Mouse (Mus musculus): ENCODE data around the gene Tagln2. TPM values are rescaled to one million over a fixed set of nuclear protein-coding genes. Genes with fewer than 3 reads are reported as not detected.

Tagln2 gene
- total RNA-seq, 2 experiments from 2014 or later = 7.9 to 13.1 TPM

GRCm38 (mm10) chr1:172468301-172468877 lies 31.5 kb upstream of the Tagln2 start:
- DNase-seq (ENCODE audit: low spot score in 2 of 2) = no peak
- Histone ChIP-seq H3K27ac (no peak overlapping the region), H3K4me3 (no peak overlapping the region)
- TF ChIP-seq CTCF (conservative IDR thresholded peaks at IDR 0.05) = no peak

DNA sequence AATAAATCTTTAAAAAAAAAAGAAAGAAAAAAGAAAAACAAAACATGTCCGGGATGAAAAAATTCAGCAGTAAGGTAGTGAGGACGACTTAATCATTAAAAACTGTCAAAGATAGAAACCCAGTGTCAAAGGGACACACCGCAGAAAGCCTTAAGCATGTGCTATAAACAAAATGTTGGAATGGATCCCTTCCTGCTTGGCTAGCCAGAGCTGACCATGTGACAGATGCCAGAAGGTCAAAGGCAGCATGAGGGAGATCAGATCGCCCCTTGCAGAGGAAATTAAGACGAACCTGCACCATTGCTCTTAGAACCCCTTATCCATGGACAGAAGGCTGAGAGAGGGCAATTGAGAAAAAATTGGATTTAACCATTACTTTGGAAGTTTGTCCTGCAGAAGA lies 30.5 kb upstream of the Tagln2 start:
- DNase-seq (ENCODE audit: low spot score in 2 of 2) = no peak
- Histone ChIP-seq H3K27ac (no peak overlapping the region), H3K4me3 (no peak overlapping the region)
- no peak for TF ChIP-seq CTCF (conservative IDR thresholded peaks at IDR 0.05)

DNA sequence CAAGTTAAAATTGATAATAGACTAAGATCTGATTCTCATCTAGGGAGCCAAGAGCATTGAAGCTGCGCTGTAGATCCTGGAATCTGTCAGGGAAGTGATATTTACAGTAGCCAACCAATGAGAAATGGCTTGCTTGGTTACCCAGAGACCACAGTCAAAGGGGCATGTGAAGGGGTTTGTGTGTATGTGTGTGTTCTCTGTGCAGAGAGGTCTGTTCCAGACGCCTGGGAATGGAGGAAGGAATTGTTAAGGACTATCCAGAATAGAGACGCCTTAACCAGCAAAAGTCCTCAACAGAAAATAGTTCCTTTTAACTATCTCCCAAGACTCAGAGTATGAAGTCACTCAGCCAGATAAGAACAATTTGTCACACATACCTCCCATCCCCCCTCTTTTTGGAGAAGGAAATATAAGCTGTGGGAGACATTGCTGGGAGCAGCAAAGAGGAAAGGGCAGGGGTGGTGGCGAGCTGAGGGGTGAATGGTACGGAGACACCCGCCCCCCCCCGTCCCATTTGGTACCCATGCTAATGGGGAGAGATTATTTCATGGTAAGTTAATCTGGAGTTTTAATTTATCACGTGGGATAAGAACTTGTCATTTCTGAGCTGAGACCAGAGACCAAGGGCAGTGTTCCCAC lies 29.9 kb upstream of the Tagln2 start:
- Histone ChIP-seq H3K27ac (no peak overlapping the region), H3K4me3 (no peak overlapping the region)
- no peak for DNase-seq (ENCODE audit: low spot score in 2 of 2)
- TF ChIP-seq CTCF (conservative IDR thresholded peaks at IDR 0.05) = no peak

- no peak for DNase-seq (ENCODE audit: low spot score in 2 of 2)
- H3K4me3 ChIP-seq = no peak overlapping the region
- H3K27ac ChIP-seq = no peak overlapping the region
- TF ChIP-seq CTCF (conservative IDR thresholded peaks at IDR 0.05) = no peak
Observed at GRCm38 (mm10) chr1:172472909-172473308, 26.9 kb upstream of the Tagln2 start.

GRCm38 (mm10) chr1:172474196-172474595 lies 25.7 kb upstream of the Tagln2 start:
- Histone ChIP-seq H3K27ac (no peak overlapping the region), H3K4me3 (no peak overlapping the region)
- no peak for TF ChIP-seq CTCF (conservative IDR thresholded peaks at IDR 0.05)
- no peak for DNase-seq (ENCODE audit: low spot score in 2 of 2)

- H3K27ac ChIP-seq = no peak within 1 kb of the TSS
- H3K4me3 ChIP-seq = no peak within 1 kb of the TSS
- DNase-seq (ENCODE audit: low spot score in 2 of 2) = no peak
- no peak for TF ChIP-seq CTCF (conservative IDR thresholded peaks at IDR 0.05)
Observed at GRCm38 (mm10) chr1:172475054-172475741, 24.6 kb upstream of the Tagln2 start, which contains the start of gene Slamf9. Gene Slamf9 (plus strand): TSS chr1:172475358.

GRCm38 (mm10) chr1:172478020-172478419 lies 21.8 kb upstream of the Tagln2 start:
- TF ChIP-seq CTCF (conservative IDR thresholded peaks at IDR 0.05) = no peak
- no peak overlapping the region for H3K27ac ChIP-seq
- DNase-seq (ENCODE audit: low spot score in 2 of 2) = no peak
- no peak overlapping the region for H3K4me3 ChIP-seq

DNA sequence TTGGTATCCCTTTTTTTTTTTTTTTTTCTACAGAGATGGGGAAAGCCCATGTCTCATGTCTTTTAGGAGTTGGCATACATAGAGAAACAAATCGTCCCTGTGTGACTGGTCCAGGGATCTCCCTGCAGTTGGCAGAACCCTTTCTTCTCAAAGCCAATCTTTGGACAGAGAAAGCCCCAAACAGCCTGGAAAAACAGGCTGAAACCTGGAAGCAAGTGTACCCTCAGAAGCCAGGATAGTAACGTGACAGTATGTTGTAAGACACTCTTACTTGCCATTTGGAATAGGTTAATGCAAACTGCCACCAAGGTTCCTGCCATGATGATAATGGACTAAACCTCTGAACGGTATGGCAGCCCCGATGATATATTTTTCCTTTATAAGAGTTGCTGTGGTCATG lies 19.5 kb upstream of the Tagln2 start:
- Histone ChIP-seq H3K27ac (no peak overlapping the region), H3K4me3 (no peak overlapping the region)
- no peak for TF ChIP-seq CTCF (conservative IDR thresholded peaks at IDR 0.05)
- no peak for DNase-seq (ENCODE audit: low spot score in 2 of 2)

- no peak for DNase-seq (ENCODE audit: low spot score in 2 of 2)
- no peak overlapping the region for H3K4me3 ChIP-seq
- no peak overlapping the region for H3K27ac ChIP-seq
- TF ChIP-seq CTCF (conservative IDR thresholded peaks at IDR 0.05) = no peak
Observed at GRCm38 (mm10) chr1:172481111-172481510, 18.7 kb upstream of the Tagln2 start.

DNA sequence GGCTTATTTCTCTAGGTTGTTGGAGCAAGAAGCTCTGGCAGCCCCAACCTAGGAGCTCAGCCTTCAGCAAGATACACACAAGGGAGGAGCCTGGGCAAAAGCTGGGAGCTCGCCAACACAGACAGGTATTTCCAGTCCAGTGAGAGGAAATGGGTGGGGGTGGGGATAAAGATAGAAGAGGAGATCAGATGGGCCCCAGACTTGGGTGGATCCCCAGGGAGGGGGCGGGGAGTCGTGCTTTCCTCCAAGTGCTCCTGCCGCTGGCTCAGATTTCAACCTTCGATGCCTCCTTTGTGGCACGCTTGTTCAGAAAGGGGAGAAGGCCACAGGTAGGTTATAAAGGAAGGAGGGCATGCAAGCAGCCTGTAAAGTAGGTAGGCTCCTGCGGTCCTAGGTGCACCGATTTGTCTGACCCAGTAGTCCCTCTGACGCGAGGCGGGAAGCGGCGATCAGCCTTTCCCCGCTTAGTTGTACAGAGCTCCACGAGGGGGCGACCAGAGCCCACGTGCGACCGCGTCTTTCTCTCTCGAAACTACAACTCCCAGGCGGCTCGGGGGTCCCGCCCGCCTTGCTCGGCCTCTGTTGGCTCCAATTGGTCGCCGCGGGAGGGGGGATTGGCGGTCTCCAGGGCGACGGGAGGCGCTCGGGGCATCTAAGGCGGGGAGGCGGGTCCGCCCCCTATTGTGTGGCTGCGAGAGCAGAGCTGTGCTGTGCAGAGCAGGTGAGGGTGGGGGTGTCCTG lies 18.1 kb upstream of the Tagln2 start, which contains the start of gene Igsf9:
Igsf9 (plus strand) TSS at position 249 of the 741 bp plus-strand sequence.
- H3K4me3 ChIP-seq = peak within 1 kb of the TSS; percentile 57
- H3K27ac ChIP-seq = no peak within 1 kb of the TSS
- TF ChIP-seq CTCF (conservative IDR thresholded peaks at IDR 0.05) = peak; percentile 79
- peak; percentile 95 to 96 for DNase-seq (ENCODE audit: low spot score in 2 of 2)

DNA sequence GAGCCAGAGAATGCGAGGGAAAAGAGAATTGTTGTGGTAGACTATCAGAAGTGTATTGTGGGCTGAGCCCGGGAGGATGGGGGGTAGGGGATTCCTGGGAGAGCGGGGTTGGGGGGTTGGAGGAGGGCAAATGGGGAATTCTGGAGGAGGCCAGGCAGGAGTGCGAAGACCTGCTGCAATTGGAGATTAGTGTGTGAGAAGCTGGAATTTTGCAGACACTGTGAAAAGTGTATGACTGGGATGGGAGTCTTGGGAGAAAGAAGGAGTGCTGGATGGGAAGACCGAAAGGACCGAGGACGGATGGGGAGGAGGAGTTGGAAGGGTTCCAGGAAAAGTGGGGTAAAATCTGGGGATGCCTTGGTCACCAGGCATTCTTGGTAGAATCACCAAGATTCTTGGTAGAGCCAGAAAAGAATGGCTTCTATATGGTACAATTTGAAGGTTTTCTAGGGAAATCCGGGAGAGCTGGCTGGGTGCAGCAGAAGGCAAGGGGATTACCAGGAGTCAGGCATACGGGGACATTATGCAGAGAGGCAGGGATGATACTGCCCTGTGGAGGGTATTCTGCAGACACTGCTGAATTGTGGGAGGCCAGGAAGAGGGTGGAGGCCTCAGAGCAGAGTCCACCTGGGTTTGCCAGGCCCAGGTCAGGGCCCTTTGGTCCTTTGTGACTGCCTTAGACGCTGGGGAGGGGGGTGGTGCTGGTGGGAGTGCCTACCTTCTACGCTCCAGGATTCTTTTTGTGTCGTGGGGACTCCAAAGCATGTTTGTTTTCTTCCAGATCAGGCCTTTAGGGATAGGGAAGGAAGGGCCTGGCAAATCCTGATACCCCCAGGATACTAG lies 17.1 kb upstream of the Tagln2 start:
- H3K4me3 ChIP-seq = peak overlapping the region; percentile 57
- H3K27ac ChIP-seq = no peak overlapping the region
- TF ChIP-seq CTCF (conservative IDR thresholded peaks at IDR 0.05) = no peak
- DNase-seq (ENCODE audit: low spot score in 2 of 2) = no peak

- H3K4me3 ChIP-seq = no peak overlapping the region
- DNase-seq (ENCODE audit: low spot score in 2 of 2) = no peak
- no peak overlapping the region for H3K27ac ChIP-seq
- no peak for TF ChIP-seq CTCF (conservative IDR thresholded peaks at IDR 0.05)
Observed at GRCm38 (mm10) chr1:172483361-172483660, 16.5 kb upstream of the Tagln2 start.
